Mouse (Mus musculus) lung, postnatal 0 days (tissue): ENCODE measurements around the gene Olfr263.

Experiments
- CTCF ChIP-seq: IDR thresholded peaks from 2 replicates; pipeline ENCODE4 v1.5.1; 2016; ENCODE audit warnings: antibody characterized with exemption, mild to moderate bottlenecking
- EP300 ChIP-seq: IDR thresholded peaks from 2 replicates; pipeline ENCODE4 v1.6.1; 2016; ENCODE audit warnings: antibody characterized with exemption, mild to moderate bottlenecking, control low read depth

GRCm38 (mm10) chr13:21169121-21169656 is 39.8 kb downstream of the Olfr263 start:
- no peak for TF ChIP-seq CTCF
- TF ChIP-seq EP300, result no peak
